Mouse (Mus musculus) heart, adult 8-10 months (tissue): ENCODE measurements at regions not wholly inside any gene's neighbourhood (a gene's known extent, or its start where the extent isn't known, plus 50 kb on each side); places are given as distances from the start of the nearest gene placed in this dataset.
A peak's percentile ranks its signal among the peaks of the same experiment; 100 is the strongest.

Experiments
- DNase-seq: peaks from one replicate; pipeline ENCODE4 v3.0.0; 2022; ENCODE audit warnings: low spot score

GRCm38 (mm10) chr10:126070984-126071713 lies 105.2 kb downstream of the Lrig3 start:
- DNase-seq: no peak

DNA sequence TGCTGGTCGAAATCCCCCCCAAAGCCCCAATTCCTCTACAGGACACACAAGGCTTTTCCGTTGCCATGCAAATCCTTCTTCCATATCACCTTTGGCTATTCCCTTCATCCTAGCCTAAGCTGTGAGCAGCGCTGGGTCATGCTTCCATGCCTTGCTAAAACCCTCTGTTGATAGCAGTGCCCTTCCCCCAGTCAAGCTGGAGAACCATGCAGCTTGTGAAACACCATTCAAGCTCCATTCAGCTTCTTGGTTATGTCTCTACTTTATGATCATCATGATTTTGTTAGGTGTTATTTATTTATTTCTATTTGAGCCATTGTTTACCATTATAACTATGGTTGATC lies 105.7 kb downstream of the Lrig3 start:
- no peak for DNase-seq

GRCm38 (mm10) chr10:126077313-126077966 lies 111.5 kb downstream of the Lrig3 start:
- no peak for DNase-seq

DNA sequence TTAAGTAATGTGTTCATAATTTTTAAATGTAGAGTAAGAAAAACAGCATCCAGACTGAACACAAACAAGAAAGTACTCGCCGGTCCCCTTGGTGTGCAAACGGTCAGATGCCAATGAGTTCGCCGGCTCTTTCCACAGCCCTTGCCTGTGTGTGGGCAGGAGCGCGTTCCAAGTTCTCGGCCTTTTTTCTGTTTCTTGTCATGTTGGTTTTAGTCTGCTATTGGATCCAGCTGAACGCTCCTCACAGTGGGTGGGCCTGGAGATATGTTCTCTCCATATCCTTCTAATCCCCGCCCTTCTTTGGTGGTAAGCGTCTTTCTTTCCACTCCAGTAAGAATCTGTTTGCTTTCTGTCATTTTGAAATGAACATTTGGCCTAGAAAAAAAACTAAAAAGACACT lies 116.6 kb downstream of the Lrig3 start:
- DNase-seq: no peak

- no peak for DNase-seq
Measured at GRCm38 (mm10) chr10:126086684-126087083, 120.7 kb downstream of the Lrig3 start.

GRCm38 (mm10) chr10:126094238-126094880 lies 128.4 kb downstream of the Lrig3 start:
- no peak for DNase-seq

DNA sequence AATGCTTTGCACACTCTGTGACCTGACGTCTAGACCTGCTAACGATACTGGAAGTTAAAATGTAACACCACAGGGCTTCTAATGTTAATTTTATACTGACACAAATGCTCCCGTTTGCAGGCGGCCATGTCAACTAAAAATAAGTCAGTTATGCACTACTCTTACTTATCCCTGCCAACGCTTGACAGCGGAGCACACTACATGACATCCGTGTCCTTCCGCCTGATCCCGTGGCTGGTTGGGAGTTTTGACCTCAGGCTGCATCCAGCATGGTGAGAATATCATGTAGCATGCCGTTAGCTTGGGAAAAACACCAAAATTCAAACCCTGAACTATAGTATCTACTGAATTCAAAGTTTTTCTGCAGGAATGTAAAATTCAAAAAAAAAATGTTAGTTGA lies 131.9 kb downstream of the Lrig3 start:
- no peak for DNase-seq

DNA sequence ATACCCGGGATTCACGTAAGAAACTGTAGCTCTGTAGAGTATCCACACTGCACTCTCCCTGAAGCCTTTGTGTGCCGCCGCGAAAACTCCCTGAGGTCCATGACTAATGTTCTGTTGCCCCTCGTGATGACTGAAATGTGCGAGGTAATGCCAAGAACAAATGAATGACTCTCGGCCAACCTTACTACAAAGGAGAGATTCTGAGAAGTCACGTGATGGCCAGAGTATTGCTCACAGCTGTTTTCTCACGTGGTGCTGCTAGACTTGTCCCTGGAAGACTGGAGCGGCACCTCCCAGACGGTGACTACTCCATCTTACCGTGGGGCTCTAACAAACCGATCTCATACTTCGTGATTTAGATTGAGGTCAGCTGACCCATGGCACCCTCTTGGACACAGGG lies 136.9 kb downstream of the Lrig3 start:
- peak; percentile 14 for DNase-seq

DNA sequence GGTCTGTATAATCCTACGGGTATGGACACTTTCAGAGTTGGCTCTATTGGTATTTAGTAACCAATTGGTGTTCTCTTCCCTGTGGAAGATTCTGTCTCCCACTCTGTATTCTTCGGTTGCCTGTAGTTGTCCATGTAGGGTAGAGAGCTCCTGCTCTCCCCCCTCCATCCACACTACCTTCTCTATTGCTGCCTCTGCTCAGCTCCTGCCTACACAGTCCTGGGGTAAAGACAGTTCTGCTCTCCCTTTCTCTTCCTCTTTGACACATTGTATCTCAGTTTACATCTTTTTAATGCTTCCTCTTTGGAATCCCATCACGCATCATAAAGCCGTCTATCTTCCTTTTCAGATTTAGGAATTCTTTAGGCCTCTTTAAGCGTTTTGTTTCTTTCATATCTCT lies 147.1 kb downstream of the Lrig3 start:
- no peak for DNase-seq

DNA sequence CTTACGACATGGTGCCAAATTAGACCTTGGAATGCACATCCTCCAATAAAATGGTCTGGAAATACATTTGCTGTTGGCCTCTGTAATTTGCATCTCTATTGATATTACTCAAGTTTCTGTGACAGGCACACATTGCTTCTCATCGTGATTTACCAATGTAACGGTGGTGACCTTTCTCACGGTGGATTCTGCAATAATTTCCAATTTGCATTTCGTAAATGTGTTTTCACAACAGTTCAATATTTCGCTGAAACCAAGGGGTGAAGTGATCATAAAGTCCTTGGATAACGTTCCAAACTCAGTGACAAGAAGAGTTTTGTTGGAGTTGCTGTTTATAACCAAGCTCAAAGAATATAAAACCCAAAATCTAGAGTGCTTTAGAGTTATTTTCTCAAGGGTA lies 149.4 kb downstream of the Lrig3 start:
- no peak for DNase-seq

DNA sequence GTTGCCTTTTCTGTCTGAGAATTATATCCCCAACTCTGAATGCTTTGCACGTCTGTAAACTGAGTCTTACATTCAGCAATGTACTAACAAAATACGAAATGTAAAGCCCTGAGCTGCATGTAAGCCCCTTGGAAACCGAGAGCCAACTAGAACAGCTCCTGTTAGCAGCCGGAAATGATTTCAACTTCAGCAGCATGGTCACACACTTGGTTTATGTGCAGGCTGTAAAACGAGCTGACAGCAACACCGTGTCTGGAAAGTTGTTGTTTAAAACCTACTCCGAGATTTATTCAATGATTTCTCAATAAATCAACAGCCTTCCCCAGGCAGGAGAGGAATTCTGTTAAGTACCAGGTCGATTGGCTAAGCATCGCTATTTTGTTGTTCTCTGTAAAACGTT lies 155.7 kb downstream of the Lrig3 start:
- no peak for DNase-seq

GRCm38 (mm10) chr10:126122504-126122903 lies 156.5 kb downstream of the Lrig3 start:
- no peak for DNase-seq

GRCm38 (mm10) chr10:126133188-126133587 lies 167.2 kb downstream of the Lrig3 start:
- peak; percentile 16 for DNase-seq

GRCm38 (mm10) chr10:126133957-126134356 lies 168.0 kb downstream of the Lrig3 start:
- DNase-seq: no peak

- no peak for DNase-seq
Measured at GRCm38 (mm10) chr10:126138585-126138984, 172.6 kb downstream of the Lrig3 start.

DNA sequence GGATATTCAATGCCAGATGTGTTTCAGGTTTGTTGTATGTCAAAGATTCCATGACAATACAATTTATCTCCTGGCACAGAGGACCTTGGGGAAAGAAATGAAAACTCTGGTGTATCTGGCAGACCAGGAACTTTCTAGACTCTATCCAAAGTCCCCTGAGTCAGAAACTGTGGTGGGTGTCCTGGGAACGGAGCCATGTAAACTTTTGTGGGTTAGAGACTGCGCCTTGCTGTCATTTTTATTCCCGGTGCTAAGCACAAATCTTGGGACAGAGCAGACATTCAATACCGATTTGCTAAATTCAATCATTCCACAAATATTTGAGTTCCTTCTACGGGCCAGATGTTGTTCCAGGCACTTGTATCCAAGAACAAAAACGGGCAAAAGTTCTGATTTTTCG lies 175.6 kb downstream of the Lrig3 start:
- DNase-seq: no peak

DNA sequence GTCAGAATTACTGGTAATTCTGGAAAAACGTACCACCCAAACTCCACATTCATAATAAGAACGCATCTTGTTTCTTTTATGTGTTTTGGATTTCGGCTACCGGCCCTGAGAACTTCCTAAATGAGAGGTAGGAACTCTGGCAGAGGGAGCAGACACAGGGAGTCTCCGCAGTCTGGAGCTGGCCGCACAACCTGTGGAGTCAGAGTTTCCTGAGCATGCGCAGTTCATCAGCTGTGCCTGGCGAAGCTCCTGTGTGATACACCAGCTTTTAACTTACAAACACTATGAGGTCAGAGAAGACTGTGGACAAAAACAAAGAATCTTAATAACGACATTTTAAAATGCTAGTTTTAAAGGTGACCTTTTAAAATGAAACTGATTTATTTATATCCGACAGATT lies 177.9 kb downstream of the Lrig3 start:
- DNase-seq: no peak

DNA sequence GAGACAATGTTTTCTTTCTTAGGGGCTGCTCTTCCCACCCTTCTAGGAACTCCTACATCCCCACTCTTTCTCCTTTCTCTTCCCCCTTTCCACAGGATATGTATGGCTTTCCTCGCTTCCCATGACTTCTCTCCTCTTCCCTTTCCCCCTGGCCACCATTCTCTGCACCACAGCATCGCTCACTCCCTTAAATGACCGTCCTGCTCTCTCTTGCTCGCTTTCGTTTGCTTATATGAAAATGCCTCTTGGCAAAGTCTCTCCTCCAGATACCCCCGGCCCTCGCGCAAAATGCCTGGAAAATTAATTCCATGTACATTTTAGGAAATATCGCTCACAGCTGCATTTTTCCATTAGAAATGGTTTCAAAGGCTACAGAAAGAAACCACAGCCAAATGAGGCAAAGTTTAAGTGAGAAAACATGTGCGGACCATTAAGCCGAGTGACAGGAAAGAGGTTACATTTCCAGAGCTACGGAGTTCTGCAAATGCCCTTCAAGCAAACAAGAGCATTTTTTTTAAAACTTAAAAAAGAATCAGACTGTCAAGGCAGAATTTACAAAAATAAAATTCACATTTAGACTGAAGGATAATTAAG lies 178.7 kb downstream of the Lrig3 start:
- DNase-seq: no peak

- no peak for DNase-seq
Measured at GRCm38 (mm10) chr10:126157300-126157699, 191.3 kb downstream of the Lrig3 start.

- no peak for DNase-seq
Measured at GRCm38 (mm10) chr10:126165215-126165614, 199.2 kb downstream of the Lrig3 start.

DNA sequence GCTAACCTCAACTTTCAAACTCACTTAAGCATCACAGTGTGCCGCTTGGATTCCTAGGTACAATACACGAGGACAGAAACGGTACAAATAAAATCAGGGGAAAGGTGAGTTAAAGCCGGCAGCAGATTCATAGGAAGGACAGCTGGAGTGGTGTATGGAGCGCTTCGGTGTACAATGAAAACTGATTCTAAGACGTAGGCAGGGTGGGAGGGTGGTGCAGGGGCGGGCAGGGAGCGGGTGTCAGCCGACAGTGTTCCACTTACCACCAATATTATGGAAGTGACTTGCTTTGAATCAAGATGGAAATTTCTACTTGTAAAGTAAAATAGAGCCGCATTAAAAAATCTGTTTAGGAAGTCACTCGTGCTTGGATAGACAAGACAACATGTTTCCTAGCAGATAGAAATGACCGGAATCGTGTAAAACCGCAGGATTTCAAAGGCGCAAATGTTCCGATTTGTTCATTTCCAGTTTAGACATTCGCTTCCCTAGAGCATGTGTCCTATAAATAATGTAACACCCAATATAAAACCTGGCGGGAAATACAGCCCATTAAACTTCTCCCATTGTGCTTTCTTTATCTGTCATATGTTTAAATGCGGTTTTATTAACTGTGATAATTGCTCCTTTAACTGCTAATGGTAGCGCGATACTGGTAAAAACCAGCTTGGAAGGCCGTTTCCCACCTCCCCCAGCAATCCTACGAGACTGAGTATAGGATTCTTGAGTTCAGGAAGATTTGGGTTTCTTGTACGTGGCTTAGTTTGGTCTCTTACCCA lies 203.3 kb downstream of the Lrig3 start:
- no peak for DNase-seq

- DNase-seq: no peak
Measured at GRCm38 (mm10) chr10:126169874-126170163, 203.9 kb downstream of the Lrig3 start.
